Comparison of ENCODE assay signal across 7 mouse cellular contexts in the genomic region with DNA sequence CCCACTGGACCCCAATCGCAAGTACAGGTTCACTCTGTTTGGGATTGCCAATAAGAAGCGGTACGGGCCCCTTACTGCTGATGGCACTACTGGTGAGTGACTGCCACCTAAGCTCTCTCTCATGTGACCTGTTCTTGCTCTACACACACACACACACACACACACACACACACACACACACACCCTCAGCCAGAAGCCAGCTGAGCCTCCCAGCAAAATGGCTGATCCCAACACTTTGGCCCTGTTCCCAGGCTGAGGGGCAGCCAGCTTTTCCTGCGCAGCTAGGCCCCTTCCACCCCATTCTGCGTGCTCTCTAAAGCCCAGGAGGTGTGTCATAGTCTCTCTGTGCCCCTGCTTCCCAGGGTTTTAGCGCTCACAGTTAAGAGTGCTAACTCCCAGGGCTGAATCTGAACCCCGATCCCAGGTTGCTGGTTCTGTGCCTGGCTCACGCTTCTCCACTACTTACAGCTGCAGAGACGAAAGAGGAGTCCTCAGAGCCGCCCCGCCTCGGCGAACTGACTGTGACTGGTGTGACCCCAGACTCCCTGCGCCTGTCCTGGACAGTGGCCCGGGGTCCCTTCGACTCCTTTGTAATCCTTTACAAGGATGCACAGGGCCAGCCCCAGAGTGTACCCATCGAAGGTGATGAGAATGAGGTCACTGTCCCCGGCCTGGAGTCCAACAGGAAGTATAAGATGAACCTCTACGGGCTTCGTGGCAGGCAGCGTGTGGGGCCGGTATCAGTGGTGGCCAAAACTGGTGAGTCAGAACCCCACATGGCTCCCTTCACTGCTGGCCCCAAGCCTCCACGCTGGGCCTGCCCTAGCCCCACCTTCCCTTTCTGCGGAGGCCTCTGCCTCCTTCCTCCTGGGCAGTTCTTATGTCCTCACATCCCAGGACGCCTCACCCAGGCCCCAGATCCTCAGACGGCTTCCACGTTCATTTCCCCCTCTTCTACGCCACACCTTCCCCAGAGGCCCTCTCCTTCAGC. TPM values are rescaled to one million over a fixed set of nuclear protein-coding genes. Genes with fewer than 3 reads are reported as not detected.
A peak's percentile ranks its signal among the peaks of the same experiment; 100 is the strongest.
DNase-seq lines count a peak whose midpoint lies in the region; ATAC-seq and TF ChIP-seq lines count a peak whose summit lies in the region.

No protein-coding gene starts in this region.

- peaks cover 10% of the 10 kb centered on the region; the same call in 1 of the 2 replicates for H3K4me1 ChIP-seq in limb, embryonic 12.5 days (replicated peaks)
- H3K4me1 ChIP-seq in limb, embryonic 10.5 days: peaks cover 12% of the 10 kb centered on the region
- H3K4me1 ChIP-seq in lung, postnatal 0 days (ENCODE audit: insufficient read depth, low read depth, low read length): peaks cover 30% of the 10 kb centered on the region

- WGBS in limb, embryonic 12.5 days: 85% methylated on average over 28 of the region's 28 CpGs
- 85% methylated on average over 28 of the region's 28 CpGs for WGBS in limb, embryonic 10.5 days
- 54% methylated on average over 28 of the region's 28 CpGs for WGBS in lung, postnatal 0 days

- H3K4me2 ChIP-seq in limb, embryonic 12.5 days: no peak overlapping the region
- no peak overlapping the region for H3K4me2 ChIP-seq in lung, postnatal 0 days (replicated peaks; ENCODE audit: low read depth, low read length)

- no peak for ATAC-seq in limb, embryonic 12.5 days (ENCODE audit: insufficient number of reproducible peaks, insufficient read depth, low FRiP score, low TSS enrichment, low read depth)
- peak; percentile 47 for ATAC-seq in lung, postnatal 0 days

- H3K9me3 ChIP-seq in limb, embryonic 12.5 days: no peaks in the 10 kb centered on the region
- H3K9me3 ChIP-seq in limb, embryonic 10.5 days (replicated peaks): no peaks in the 10 kb centered on the region
- no peaks in the 10 kb centered on the region for H3K9me3 ChIP-seq in lung, postnatal 0 days (ENCODE audit: low read length)

- H3K9ac ChIP-seq in limb, embryonic 12.5 days (replicated peaks): 0 out of 2 replicates have a peak overlapping the region, but pooled peaks have one; percentile 18
- no peak overlapping the region for H3K9ac ChIP-seq in lung, postnatal 0 days (replicated peaks; ENCODE audit: low read depth)

- H3K27me3 ChIP-seq in limb, embryonic 12.5 days: peaks cover 21% of the 10 kb centered on the region
- H3K27me3 ChIP-seq in limb, embryonic 10.5 days (ENCODE audit: low read depth, poor library complexity, severe bottlenecking): peaks cover 20% of the 10 kb centered on the region
- H3K27me3 ChIP-seq in lung, postnatal 0 days (replicated peaks; ENCODE audit: insufficient read depth, low read length): no peaks in the 10 kb centered on the region

- TF ChIP-seq CTCF in lung, postnatal 0 days (IDR thresholded peaks at IDR 0.05): no peak

- DNase-seq in limb, embryonic 10.5 days (ENCODE audit: low spot score): no peak
- peak; percentile 93 for DNase-seq in adipocyte (ENCODE audit: low spot score)
- peak; percentile 79 for DNase-seq in gastrocnemius, postnatal 25 days
- DNase-seq in lung, postnatal 0 days (ENCODE audit: low spot score): peak; percentile 71
- no peak for DNase-seq in frontal cortex, postnatal 36 days (ENCODE audit: low spot score in 2 of 2)
- DNase-seq in spleen, postnatal 36 days (ENCODE audit: low spot score in 2 of 2): no peak

- no peak overlapping the region for H3K4me3 ChIP-seq in limb, embryonic 12.5 days (replicated peaks)
- H3K4me3 ChIP-seq in limb, embryonic 10.5 days: no peak overlapping the region
- H3K4me3 ChIP-seq in lung, postnatal 0 days (ENCODE audit: low read depth, low read length): no peak overlapping the region

- no peaks in the 10 kb centered on the region for H3K36me3 ChIP-seq in limb, embryonic 12.5 days
- H3K36me3 ChIP-seq in limb, embryonic 10.5 days: no peaks in the 10 kb centered on the region
- H3K36me3 ChIP-seq in lung, postnatal 0 days (ENCODE audit: insufficient read depth, low read length): no peaks in the 10 kb centered on the region

- H3K27ac ChIP-seq in limb, embryonic 12.5 days: no peak overlapping the region
- H3K27ac ChIP-seq in limb, embryonic 10.5 days: no peak overlapping the region; the same call in 1 of the 2 replicates
- H3K27ac ChIP-seq in lung, postnatal 0 days (ENCODE audit: low read length): 0 out of 2 replicates have a peak overlapping the region, but pooled peaks have one; percentile 26

- no peak for TF ChIP-seq EP300 in lung, postnatal 0 days (IDR thresholded peaks at IDR 0.05)

RNA-seq across cellular contexts. Expression of a gene that starts 15.1 kb away (rescaled TPM):
- not detected in 2 replicates for polyA plus RNA-seq in limb, embryonic 12.5 days (2016; fragmentation: Nextera tagmentation; extraction: Ambion mirVana)
- polyA plus RNA-seq in limb, embryonic 10.5 days (2016; fragmentation: Nextera tagmentation; extraction: Ambion mirVana): not detected in 2 replicates
- total RNA-seq in gastrocnemius, postnatal 25 days (2021): 10 to 100 TPM; 38.3 to 50.5 TPM
- 0.85 and 0.99 TPM in 2 replicates for polyA plus RNA-seq in lung, postnatal 0 days (2015; fragmentation: Nextera tagmentation; extraction: Ambion mirVana)

RNA-seq across cellular contexts. Expression of a gene that starts 38.5 kb away (rescaled TPM):
- polyA plus RNA-seq in limb, embryonic 12.5 days (2016; fragmentation: Nextera tagmentation; extraction: Ambion mirVana): 94.8 and 103 TPM in 2 replicates
- polyA plus RNA-seq in limb, embryonic 10.5 days (2016; fragmentation: Nextera tagmentation; extraction: Ambion mirVana): 101 TPM in 2 replicates
- total RNA-seq in gastrocnemius, postnatal 25 days (2021): 1 to 10 TPM; 7.1 to 7.2 TPM
- 42.5 and 47.3 TPM in 2 replicates for polyA plus RNA-seq in lung, postnatal 0 days (2015; fragmentation: Nextera tagmentation; extraction: Ambion mirVana)

RNA-seq across cellular contexts. Expression of a gene that starts 40.9 kb away (rescaled TPM):
- polyA plus RNA-seq in limb, embryonic 12.5 days (2016; fragmentation: Nextera tagmentation; extraction: Ambion mirVana): 14.0 and 19.5 TPM in 2 replicates
- polyA plus RNA-seq in limb, embryonic 10.5 days (2016; fragmentation: Nextera tagmentation; extraction: Ambion mirVana): 17.9 and 18.9 TPM in 2 replicates
- 1 to 10 TPM; 5.9 to 7.0 TPM for total RNA-seq in gastrocnemius, postnatal 25 days (2021)
- polyA plus RNA-seq in lung, postnatal 0 days (2015; fragmentation: Nextera tagmentation; extraction: Ambion mirVana): 12.2 and 14.5 TPM in 2 replicates

RNA-seq across cellular contexts. Expression of a gene that starts 56.1 kb away (rescaled TPM):
- 0.20 and 0.28 TPM in 2 replicates for polyA plus RNA-seq in limb, embryonic 12.5 days (2016; fragmentation: Nextera tagmentation; extraction: Ambion mirVana)
- polyA plus RNA-seq in limb, embryonic 10.5 days (2016; fragmentation: Nextera tagmentation; extraction: Ambion mirVana): 0.08 TPM in 1 of 2 replicates, not detected in the other
- total RNA-seq in gastrocnemius, postnatal 25 days (2021): 1 to 10 TPM in 1 of 2 experiments, under 1 TPM in 1; 0.35 to 1.5 TPM
- 0.27 and 0.29 TPM in 2 replicates for polyA plus RNA-seq in lung, postnatal 0 days (2015; fragmentation: Nextera tagmentation; extraction: Ambion mirVana)

RNA-seq across cellular contexts. Expression of a gene that starts 57.1 kb away (rescaled TPM):
- polyA plus RNA-seq in limb, embryonic 12.5 days (2016; fragmentation: Nextera tagmentation; extraction: Ambion mirVana): 15.9 and 17.6 TPM in 2 replicates
- polyA plus RNA-seq in limb, embryonic 10.5 days (2016; fragmentation: Nextera tagmentation; extraction: Ambion mirVana): 21.0 and 21.6 TPM in 2 replicates
- total RNA-seq in gastrocnemius, postnatal 25 days (2021): 10 to 100 TPM; 37.2 to 43.0 TPM
- 22.4 and 24.9 TPM in 2 replicates for polyA plus RNA-seq in lung, postnatal 0 days (2015; fragmentation: Nextera tagmentation; extraction: Ambion mirVana)

Comparison
In these comparisons a context has a peak if more than half of its experiments do, and no peak if none do; other contexts are left out.
1. DNase-seq: peak in adipocyte (single experiment), gastrocnemius, postnatal 25 days (single experiment) and lung, postnatal 0 days (single experiment); none in limb, embryonic 10.5 days (single experiment), frontal cortex, postnatal 36 days (0 of 2) and spleen, postnatal 36 days (0 of 2).